Mouse (Mus musculus): ENCODE measurements around the gene Ikbip. TPM values are rescaled to one million over a fixed set of nuclear protein-coding genes. Genes with fewer than 3 reads are reported as not detected.

Gene Ikbip
- polyA plus RNA-seq (2014; fragmentation: Illumina TruSeq; extraction: RNeasy Lipid Tissue Mini Kit (QIAGEN cat#74804)), result 109 TPM

GRCm38 (mm10) chr10:91082550-91083392 is at the start of gene Ikbip, which contains the start of gene Apaf1:
Gene Ikbip, plus strand, starts transcription at chr10:91082940.
Gene Apaf1, minus strand, starts transcription at chr10:91082770.

GRCm38 (mm10) chr10:91123828-91124822 is 41.4 kb downstream of the Ikbip start, which contains the start of gene Slc25a3:
Gene Slc25a3, minus strand, starts transcription at chr10:91124059.

Other genes starting within 250 kb of the Ikbip start
- 20.0 TPM for gene Apaf1, start 170 bp upstream of the Ikbip start, polyA plus RNA-seq (2014; fragmentation: Illumina TruSeq; extraction: RNeasy Lipid Tissue Mini Kit (QIAGEN cat#74804))
- 566 TPM for gene Slc25a3, start 41.1 kb downstream of the Ikbip start, polyA plus RNA-seq (2014; fragmentation: Illumina TruSeq; extraction: RNeasy Lipid Tissue Mini Kit (QIAGEN cat#74804))
- gene Tmpo, start 98.4 kb downstream of the Ikbip start, polyA plus RNA-seq (2014; fragmentation: Illumina TruSeq; extraction: RNeasy Lipid Tissue Mini Kit (QIAGEN cat#74804)), result 434 TPM

Measured in ovary, adult 10 weeks (tissue).